Comparison of ENCODE assay signal across 11 mouse cellular contexts in genomic region chr3:88232851-88233649, GRCm38 (mm10). TPM values are rescaled to one million over a fixed set of nuclear protein-coding genes. Genes with fewer than 3 reads are reported as not detected.
DNase-seq lines count a peak whose midpoint lies in the region; ATAC-seq lines count a peak whose summit lies in the region.
"Had no signal": no experiment of that assay in that cellular context is flagged by ENCODE, and none has a peak within 500 bp of the region (broad histone marks: within the 10 kb centered on the region; RNA-seq: fewer than 3 reads in every experiment).

No protein-coding gene starts in this region.

- H3K27ac ChIP-seq in hindbrain, embryonic 11.5 days (ENCODE audit: low read depth, low read length) = peak overlapping the region; percentile 94; the same call in 1 of the 2 replicates
- peak overlapping the region; percentile 96 for H3K27ac ChIP-seq in neural tube, embryonic 12.5 days
- H3K27ac ChIP-seq: liver, embryonic 12.5 days had no signal

- 37% methylated on average over 7 of the region's 7 CpGs for WGBS in hindbrain, embryonic 11.5 days
- 16% methylated on average over 7 of the region's 7 CpGs for WGBS in neural tube, embryonic 12.5 days

- peak; percentile 3 for DNase-seq in layer of hippocampus, adult 9-11 months
- DNase-seq in layer of hippocampus, adult 11-12 months (ENCODE audit: low spot score) = no peak
- DNase-seq in cerebellum, adult 9-11 months = peak; percentile 60
- peak; percentile 17 for DNase-seq in hindbrain, embryonic 11.5 days (ENCODE audit: low spot score)
- DNase-seq in kidney, postnatal 25 days = no peak
- no peak for DNase-seq in lung, postnatal 10 days
- no peak for DNase-seq in thymus, postnatal 25 days
- DNase-seq: lung, postnatal 4 days had no signal

- no peak overlapping the region for H3K9ac ChIP-seq in hindbrain, embryonic 11.5 days (ENCODE audit: low read depth, low read length)
- no peak overlapping the region; the same call in 1 of the 2 replicates for H3K9ac ChIP-seq in neural tube, embryonic 12.5 days
- H3K9ac ChIP-seq: liver, embryonic 12.5 days had no signal

- peaks cover 51% of the 10 kb centered on the region for H3K4me1 ChIP-seq in hindbrain, embryonic 11.5 days (replicated peaks; ENCODE audit: control insufficient read depth, insufficient read depth, low read length)
- peaks cover 91% of the 10 kb centered on the region for H3K4me1 ChIP-seq in neural tube, embryonic 12.5 days

- ATAC-seq in hindbrain, embryonic 11.5 days (ENCODE audit: low FRiP score) = no peak
- no peak for ATAC-seq in neural tube, embryonic 12.5 days (ENCODE audit: low FRiP score, low read depth)
- ATAC-seq: liver, embryonic 12.5 days had no signal

- no peak overlapping the region for H3K4me2 ChIP-seq in hindbrain, embryonic 11.5 days (replicated peaks; ENCODE audit: low read depth, low read length)
- H3K4me2 ChIP-seq in neural tube, embryonic 12.5 days (replicated peaks) = no peak overlapping the region
- H3K4me2 ChIP-seq: liver, embryonic 12.5 days had no signal

- no peak overlapping the region for H3K4me3 ChIP-seq in hindbrain, embryonic 11.5 days (ENCODE audit: low read depth, low read length)
- H3K4me3 ChIP-seq in neural tube, embryonic 12.5 days = no peak overlapping the region
- H3K4me3 ChIP-seq: liver, embryonic 12.5 days had no signal

- H3K36me3 ChIP-seq in hindbrain, embryonic 11.5 days (ENCODE audit: control insufficient read depth, insufficient read depth, low read length) = no peaks in the 10 kb centered on the region
- H3K36me3 ChIP-seq in neural tube, embryonic 12.5 days = peaks cover 20% of the 10 kb centered on the region
- H3K36me3 ChIP-seq: liver, embryonic 12.5 days had no signal

- H3K27me3 ChIP-seq in hindbrain, embryonic 11.5 days (ENCODE audit: control insufficient read depth, insufficient read depth, low read length) = peaks cover 2% of the 10 kb centered on the region; the same call in 1 of the 2 replicates
- no peaks in the 10 kb centered on the region for H3K27me3 ChIP-seq in neural tube, embryonic 12.5 days (replicated peaks)

- H3K9me3 ChIP-seq in hindbrain, embryonic 11.5 days (ENCODE audit: control insufficient read depth, low read length) = no peaks in the 10 kb centered on the region
- no peaks in the 10 kb centered on the region for H3K9me3 ChIP-seq in neural tube, embryonic 12.5 days
- H3K9me3 ChIP-seq: liver, embryonic 12.5 days had no signal

RNA-seq across cellular contexts. Expression of gene Rhbg, which starts 21.5 kb away (rescaled TPM):
- 0.13 and 0.25 TPM in 2 replicates for polyA plus RNA-seq in hindbrain, embryonic 11.5 days (2014; fragmentation: Nextera tagmentation; extraction: Ambion mirVana)
- polyA plus RNA-seq in neural tube, embryonic 12.5 days (2016; fragmentation: Nextera tagmentation; extraction: Ambion mirVana) = 0.32 and 0.79 TPM in 2 replicates
- polyA plus RNA-seq: heart, postnatal 0 days had no signal

RNA-seq across cellular contexts. Expression of gene Gm38392, which starts 54.0 kb away (rescaled TPM):
- 0.20 and 0.49 TPM in 2 replicates for polyA plus RNA-seq in hindbrain, embryonic 11.5 days (2014; fragmentation: Nextera tagmentation; extraction: Ambion mirVana)
- polyA plus RNA-seq in neural tube, embryonic 12.5 days (2016; fragmentation: Nextera tagmentation; extraction: Ambion mirVana) = 0.27 TPM in 1 of 2 replicates, not detected in the other
- polyA plus RNA-seq: heart, postnatal 0 days had no signal

Comparison
In these comparisons a context has a peak if more than half of its experiments do, and no peak if none do; other contexts are left out.
1. DNase-seq: peak in layer of hippocampus, adult 9-11 months (single experiment), cerebellum, adult 9-11 months (single experiment) and hindbrain, embryonic 11.5 days (single experiment); none in layer of hippocampus, adult 11-12 months (single experiment), kidney, postnatal 25 days (0 of 2), lung, postnatal 10 days (single experiment) and thymus, postnatal 25 days (single experiment).